Mouse (Mus musculus): ENCODE measurements around the gene Kif26b.

Kif26b gene

GRCm38 (mm10) chr1:178784043-178784442 is 255.1 kb downstream of the Kif26b start:
- WGBS = 94% methylated on average over 6 of the region's 6 CpGs

GRCm38 (mm10) chr1:178791266-178791665 is 262.3 kb downstream of the Kif26b start:
- WGBS = 28% methylated on average over 1 of the region's 1 CpGs

DNA sequence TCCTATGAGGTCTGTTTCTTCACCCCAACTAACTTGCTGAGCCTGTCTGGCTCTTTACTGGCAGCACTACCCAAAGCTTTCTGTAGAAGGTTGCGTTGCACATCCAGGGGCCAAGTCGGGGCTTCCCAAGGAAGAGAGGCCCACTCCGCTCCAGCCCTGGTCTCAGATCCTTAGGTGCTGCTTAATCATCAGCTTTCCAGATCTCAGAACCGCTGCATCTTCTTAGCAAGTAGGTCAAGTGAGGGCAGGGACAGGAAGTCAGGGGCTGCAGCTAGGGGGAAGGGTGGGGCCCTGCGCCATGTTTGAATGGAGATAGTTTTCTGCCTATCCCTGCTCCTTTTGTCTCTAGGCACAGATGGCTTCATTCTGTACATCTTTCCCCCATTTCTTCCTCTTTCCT is 263.8 kb downstream of the Kif26b start:
- WGBS = 96% methylated on average over 5 of the region's 5 CpGs

DNA sequence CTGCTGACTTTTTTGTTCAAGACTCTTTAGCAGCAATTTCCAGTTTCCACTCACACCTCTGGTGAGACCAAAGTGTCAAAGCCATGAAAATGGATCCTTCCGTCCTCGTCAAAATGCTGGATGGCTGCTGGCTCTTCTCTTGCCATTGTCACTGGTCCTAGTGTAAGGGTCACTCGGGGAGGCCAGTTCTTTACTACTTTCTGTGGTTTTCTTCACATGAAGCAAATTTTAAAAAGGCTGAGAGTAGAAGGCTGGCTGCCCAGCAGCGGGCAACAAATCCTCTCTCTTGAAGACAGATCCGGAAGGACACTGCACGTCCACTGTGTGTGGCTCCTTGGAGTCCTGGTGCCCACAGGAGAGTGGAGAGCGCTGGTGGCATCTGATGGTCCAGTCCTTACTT is 265.9 kb downstream of the Kif26b start:
- WGBS = 97% methylated on average over 7 of the region's 7 CpGs

DNA sequence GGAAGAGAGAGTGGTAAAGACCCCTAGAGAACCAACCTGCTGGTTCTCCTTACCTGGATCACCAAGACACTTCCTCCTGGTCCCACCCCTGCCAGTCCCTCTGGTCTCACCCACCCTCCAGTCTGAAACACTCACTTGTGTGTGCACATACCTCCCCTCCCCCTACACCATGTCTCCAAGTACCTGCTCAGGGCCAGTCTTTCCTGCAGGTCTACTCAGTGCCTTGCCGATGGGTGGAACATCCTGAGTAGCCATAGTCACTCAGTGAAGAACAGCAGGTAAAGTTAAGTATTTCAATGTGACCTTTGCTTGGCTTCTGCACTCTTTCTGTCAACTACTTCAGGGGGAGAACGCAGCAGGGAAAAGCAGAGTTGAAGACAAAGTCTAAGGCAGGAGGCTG is 268.5 kb downstream of the Kif26b start:
- WGBS = 96% methylated on average over 2 of the region's 2 CpGs

DNA sequence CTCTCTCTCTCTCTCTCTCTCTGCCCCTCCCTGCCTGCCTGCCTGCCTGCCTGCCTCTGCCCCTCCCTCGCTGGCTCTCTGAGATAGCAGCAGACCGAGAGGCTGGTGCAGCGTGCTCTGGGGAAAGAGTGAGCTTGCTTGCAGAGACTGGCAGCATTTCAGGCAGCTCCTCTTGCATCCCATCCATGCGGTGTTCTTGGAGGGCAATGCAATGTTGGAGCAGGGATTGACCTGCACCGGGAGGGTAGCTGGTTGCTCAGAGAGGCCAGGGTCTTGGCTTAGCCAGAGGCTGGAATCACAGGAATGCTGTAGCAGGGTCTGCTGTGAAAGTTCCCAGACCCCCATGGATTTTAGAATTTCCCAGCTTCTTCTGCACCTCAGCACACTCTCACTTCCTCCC is 269.4 kb downstream of the Kif26b start:
- WGBS = 4% methylated on average over 5 of the region's 5 CpGs

DNA sequence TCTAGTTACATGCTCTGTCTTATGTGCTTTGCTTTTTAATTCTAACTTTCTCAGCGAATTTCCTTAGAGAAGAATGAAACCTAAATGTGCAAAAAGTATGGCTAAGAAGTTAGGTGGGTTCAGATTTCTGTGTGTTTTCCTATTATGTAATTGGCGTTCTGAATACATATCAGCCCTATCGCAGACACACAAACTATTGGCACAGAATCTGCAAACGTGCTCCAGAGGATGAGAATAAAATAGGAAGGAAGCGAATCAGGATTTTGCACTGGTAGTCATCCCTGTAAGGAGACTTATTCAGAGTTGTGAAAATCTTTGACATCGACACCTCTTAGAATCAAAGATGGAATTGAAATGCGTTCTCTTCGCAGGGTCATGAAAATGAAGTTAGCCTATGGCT is 270.0 kb downstream of the Kif26b start:
- WGBS = 42% methylated on average over 8 of the region's 8 CpGs

DNA sequence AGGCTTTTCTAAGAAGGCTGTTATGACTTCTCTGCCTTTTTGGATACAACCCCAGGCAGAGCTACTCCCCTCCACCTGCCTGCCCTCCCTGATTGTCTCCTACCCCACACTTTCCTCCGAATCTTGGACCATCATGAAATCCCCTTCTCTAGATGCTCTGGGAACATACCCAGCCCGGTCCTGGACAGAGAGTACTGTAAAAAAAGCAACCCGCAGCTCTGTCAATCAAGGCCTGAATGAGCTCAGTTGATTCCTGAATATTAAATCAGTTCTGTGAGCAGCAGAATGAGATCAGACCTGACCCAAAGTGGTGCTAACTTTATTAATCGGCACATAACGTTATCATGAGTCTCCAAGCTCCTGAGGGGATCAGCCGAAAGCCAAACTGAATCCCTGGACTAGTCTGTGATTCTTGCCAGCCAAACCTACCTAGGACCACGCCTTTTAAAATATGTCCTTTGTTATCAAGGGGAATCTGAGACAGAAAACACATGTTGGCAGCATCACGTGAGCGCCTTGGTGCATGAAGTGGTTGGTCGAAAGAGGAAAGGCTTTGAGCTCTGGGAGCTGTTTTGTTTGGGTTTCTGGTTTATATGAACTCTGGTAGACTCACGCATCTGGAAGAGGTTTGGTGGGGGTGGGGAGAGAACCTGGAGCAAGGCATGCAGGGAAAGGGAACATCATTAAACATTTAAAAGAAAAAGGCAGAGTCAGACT is 271.1 kb downstream of the Kif26b start:
- 62% methylated on average over 11 of the region's 11 CpGs for WGBS

- WGBS = 28% methylated on average over 3 of the region's 3 CpGs
Observed at GRCm38 (mm10) chr1:178803155-178803554, 274.2 kb downstream of the Kif26b start.

DNA sequence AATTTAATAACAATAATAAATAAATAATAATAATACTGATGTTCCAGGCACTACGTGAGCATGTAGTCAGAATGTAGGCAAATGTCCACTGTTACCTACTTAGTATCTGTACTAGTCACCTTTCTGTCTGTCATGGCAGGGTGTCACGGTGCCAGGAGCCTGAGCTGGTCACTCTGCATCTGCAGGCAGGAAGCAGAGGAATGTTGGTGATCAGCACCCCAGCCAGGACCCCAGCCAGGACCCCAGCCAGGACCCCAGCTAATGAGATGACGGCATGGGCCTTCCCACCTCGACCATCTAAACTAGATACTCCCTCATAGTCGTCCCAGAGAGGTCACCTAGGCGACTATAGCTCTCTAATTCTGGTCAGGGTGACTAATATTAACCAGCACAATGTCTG is 288.6 kb downstream of the Kif26b start:
- WGBS = 88% methylated on average over 6 of the region's 6 CpGs

GRCm38 (mm10) chr1:178819060-178819459 is 290.1 kb downstream of the Kif26b start:
- 92% methylated on average over 7 of the region's 7 CpGs for WGBS

DNA sequence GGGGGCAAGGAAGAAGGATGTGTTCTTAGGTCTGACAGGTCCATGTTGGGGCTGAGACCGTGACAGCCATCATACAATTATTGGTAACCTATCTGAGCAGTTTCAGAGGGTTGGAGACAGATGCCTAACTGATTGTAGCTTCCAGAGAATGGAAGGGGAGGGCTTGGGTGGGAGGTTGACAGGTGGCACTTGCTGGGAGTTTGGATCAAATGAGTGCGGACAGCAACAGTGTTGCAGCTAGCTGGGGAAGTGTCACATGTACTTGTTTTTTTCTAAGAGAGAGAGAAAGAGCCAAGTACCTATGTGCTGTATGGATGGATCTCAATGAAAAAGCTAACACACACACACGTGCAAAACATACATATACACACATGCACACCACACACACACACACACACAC is 291.2 kb downstream of the Kif26b start:
- 88% methylated on average over 3 of the region's 3 CpGs for WGBS

DNA sequence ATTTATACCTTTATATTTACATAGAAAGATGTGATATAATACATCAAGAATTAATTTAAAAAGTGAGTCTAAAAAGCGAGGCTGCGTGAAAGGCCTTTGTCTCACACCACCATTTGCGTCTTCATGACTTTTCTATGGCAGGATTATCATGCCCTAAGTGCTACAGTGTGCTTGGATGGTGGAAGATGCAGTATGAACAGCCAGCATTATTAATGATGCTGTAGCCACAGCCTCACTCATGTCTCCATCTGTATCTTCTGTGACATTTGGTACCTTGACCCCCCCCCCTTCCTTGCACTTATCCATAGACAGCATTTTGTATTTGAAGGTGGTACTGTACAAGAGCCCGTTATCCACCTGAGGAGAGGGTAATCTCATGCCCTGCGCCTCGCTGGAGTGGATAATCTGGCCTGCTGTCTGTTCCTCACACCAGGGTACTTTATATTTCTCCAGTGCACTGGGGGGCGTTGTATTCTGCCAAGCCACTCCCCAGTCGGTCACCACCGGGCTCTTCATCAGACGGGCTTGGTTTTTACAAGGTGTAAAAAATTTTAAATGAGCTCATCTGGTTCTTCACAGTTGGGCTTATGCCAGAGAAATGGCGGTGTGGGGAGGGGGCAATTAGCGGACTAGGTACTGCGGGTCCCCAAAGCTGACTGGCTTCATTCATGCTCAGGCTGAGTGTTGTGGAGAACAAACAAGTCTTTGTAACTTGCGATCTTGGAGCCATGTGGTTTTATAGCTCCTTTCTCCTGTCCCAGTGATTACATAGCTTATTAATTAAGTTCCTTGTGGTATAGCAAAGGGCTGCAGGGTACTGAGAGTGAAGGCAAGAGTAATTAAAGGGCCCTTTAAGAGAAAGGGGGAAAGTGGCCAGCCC is 291.9 kb downstream of the Kif26b start:
- 57% methylated on average over 14 of the region's 14 CpGs for WGBS

- 89% methylated on average over 5 of the region's 5 CpGs for WGBS
Observed at GRCm38 (mm10) chr1:178824871-178825270, 295.9 kb downstream of the Kif26b start.

GRCm38 (mm10) chr1:178827223-178827622 is 298.3 kb downstream of the Kif26b start:
- WGBS = 79% methylated on average over 3 of the region's 3 CpGs

GRCm38 (mm10) chr1:178829456-178829855 is 300.5 kb downstream of the Kif26b start:
- 54% methylated on average over 4 of the region's 4 CpGs for WGBS

GRCm38 (mm10) chr1:178832571-178832970 is 303.6 kb downstream of the Kif26b start:
- whole genome bisulfite sequencing = 79% methylated on average over 6 of the region's 6 CpGs

DNA sequence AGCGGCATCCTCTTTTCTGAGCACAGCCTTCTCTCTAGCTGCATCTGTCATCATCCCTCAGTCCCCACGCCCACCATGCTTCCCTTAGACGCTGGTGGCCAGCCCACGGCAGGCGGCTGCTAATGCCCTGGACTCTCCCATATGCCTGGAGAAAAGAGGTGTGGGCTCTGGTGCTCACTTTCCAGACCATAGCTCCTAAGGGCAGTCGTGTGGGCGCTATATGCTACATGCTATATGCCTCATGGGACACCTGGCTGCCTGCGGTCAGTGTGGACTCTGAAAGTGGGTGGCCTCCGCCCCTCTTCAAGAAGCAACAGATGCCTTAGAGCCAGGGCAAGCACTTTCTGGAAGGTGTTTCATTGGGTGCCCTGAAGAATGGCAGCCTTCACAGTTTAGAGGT is 306.9 kb downstream of the Kif26b start:
- 75% methylated on average over 9 of the region's 9 CpGs for WGBS

- 21% methylated on average over 1 of the region's 1 CpGs for WGBS
Observed at GRCm38 (mm10) chr1:178836998-178837397, 308.1 kb downstream of the Kif26b start.

DNA sequence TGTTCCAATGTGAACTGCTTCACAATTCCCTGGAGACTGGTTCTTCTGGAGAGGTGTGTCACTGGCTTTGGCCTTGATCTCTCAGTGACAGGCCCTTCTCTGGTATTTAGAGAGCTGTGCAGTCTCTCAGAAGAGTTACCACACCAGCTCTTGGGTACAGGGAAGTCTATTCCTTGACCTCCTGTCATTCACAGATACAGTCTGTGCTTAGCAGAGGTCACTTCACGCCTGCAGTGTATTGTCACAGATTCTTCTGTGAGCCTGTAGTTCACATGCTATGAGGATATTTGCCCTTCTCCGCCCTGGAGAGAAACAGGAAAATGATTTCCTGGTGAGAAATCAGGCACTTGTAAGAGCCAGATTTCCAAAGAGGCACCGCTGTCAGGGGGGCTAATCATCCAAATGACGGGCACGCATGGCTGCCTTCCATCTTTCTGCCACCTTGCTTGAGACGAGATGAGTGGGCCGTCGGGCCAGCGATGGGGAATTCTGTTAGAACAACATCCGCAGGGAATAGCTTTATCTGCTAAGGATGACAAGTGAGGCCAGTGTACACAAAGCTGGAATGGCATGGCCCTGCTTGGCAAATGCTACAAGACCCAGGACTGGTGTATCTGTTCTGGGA is 309.9 kb downstream of the Kif26b start:
- WGBS = 65% methylated on average over 10 of the region's 10 CpGs

- WGBS = 65% methylated on average over 7 of the region's 7 CpGs
Observed at GRCm38 (mm10) chr1:178840311-178840710, 311.4 kb downstream of the Kif26b start.

DNA sequence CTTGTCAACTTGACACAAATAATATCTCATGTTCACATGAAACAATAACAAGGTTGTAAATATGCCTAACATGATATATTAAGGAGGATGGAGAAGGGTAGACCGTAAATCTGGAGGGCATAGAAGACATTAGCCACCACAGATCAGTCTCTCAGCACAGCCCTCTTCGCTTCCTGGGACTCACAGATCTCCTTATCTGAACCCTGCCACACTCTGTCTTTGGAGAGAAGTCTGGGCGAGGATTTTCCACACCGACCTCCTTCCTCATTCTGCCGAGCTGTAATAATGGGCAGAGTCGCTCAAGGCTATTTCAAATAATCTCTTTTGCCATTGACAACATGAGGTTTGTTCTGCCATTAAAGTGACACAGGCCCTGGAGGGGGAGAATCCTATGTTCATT is 315.9 kb downstream of the Kif26b start:
- 97% methylated on average over 6 of the region's 6 CpGs for WGBS

DNA sequence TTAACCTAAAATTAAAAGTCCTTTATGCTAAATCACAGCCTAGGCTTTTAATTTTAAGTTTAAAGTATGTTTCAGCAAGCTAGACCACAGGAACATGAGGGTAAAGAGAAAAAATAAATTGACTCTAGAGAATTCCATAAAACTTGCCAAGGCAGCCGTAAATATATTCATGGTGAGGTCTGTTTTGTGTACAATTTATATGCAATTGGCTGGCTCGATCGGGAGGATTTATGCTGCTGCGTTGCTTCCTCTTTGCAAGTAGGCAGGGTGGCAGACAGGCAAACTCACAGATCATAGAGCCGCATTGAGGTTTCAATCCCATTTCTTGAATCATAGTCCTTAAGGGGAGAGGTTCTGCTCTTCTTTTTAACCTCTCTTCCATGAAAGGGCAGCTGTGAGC is 318.6 kb downstream of the Kif26b start:
- WGBS = 54% methylated on average over 5 of the region's 5 CpGs

Data from cerebral cortex, adult 2 months (tissue).